Mouse (Mus musculus): Measurements from ENCODE around the gene Syt3. TPM values are rescaled to one million over a fixed set of nuclear protein-coding genes. Genes with fewer than 3 reads are reported as not detected.

The Syt3 gene
- 3.1 and 3.6 TPM in 2 replicates for polyA plus RNA-seq (2015; fragmentation: Nextera tagmentation; extraction: Ambion mirVana)

DNA sequence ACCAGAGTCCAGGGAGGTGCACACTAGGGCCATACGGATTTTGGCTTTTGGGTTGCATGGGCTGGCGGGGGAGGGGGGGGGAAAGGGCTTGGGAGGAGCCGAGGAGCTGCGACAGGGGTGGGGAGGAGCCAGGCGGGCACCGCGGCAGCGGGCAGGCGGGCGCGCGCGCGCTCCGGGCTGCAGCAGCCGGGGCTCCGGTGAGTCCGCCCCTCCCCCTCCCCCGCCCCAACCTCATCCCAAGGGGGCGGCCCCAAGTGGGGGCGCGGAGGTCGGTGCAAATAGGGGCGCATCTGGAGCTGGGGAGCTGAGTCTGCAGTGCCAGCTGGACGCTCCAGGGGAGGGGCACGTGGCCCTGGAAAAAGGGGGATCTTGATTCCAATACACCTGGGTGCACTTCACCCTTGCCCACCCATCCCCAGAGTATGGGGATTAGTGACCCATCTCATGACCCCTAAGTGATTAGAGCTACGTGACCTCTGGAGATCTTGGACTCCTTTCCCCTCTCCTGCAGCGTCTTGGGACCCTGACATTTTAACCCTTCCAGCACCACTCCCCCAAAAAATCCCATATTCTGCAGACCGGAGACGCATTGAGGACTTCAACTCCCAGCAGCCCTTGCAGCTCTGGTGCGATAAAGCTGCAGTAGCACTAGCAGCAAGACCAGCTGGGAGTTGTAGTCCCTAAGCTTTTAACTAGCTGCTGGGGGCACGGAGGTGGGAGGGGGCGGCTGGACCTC lies at the start of gene Syt3:
TSS of gene Syt3 (plus strand) at position 123 of the 736 bp plus-strand sequence.

DNA sequence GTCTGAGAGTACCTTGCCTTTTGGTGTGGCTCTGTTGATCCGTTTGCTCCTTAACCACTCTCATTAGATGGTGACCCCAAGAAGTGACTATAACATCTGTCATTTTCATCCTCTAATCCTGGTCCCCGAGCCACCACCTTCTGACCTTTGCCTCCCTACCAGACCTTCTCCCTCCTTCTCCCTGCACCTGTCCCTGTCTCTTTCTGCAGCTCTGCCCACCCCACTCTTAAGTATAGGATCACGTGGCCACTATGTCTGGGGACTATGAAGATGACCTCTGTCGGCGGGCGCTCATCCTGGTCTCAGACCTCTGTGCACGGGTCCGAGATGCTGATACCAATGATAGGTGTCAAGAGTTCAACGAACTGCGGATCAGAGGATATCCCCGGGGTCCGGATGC lies 1.8 kb downstream of the Syt3 start, which contains the start of gene 1700008O03Rik:
TSS of gene 1700008O03Rik (minus strand) at position 101 of the 400 bp plus-strand sequence.

DNA sequence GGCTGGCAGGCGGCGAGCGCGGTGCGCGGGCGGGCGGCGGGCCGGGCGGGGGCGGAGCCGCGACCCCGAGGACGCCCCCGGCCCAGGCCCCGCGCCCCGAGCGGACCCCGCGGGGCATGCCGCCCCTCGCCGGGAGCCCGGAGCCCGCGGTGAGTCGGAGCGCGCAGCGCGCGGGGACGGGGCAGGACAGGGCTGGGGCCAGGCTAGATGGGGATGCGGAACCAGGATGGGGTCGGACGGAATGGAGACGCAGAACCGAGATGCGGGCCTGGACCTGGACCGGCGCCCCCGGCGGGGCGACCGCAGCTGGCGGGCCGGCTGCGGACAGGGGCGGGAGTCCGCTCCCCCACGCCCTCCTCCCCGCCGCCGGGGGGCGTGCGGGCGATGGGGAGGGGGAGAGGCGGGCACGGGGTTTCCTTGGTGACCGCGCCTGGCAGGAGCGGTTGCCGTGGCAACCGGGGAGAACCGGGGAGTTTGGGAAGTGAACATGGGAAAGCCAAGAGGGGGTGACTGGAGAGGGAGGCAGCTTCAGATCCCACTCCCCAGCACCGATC lies 45.1 kb downstream of the Syt3 start, which contains the start of gene Lrrc4b:
TSS of gene Lrrc4b (plus strand) at position 51 of the 554 bp plus-strand sequence.

Other genes starting within 250 kb of the Syt3 start
- not detected in 2 replicates for gene Klk1b16, start 247.3 kb upstream of the Syt3 start, polyA plus RNA-seq (2015; fragmentation: Nextera tagmentation; extraction: Ambion mirVana)
- not detected in 2 replicates for gene Klk1b24, start 195.9 kb upstream of the Syt3 start, polyA plus RNA-seq (2015; fragmentation: Nextera tagmentation; extraction: Ambion mirVana)
- not detected in 2 replicates for gene Klk1b3, start 185.9 kb upstream of the Syt3 start, polyA plus RNA-seq (2015; fragmentation: Nextera tagmentation; extraction: Ambion mirVana)
- gene Klk1b4, start 176.7 kb upstream of the Syt3 start, polyA plus RNA-seq (2015; fragmentation: Nextera tagmentation; extraction: Ambion mirVana), result not detected in 2 replicates
- not detected in 2 replicates for gene Klk1b5, start 168.2 kb upstream of the Syt3 start, polyA plus RNA-seq (2015; fragmentation: Nextera tagmentation; extraction: Ambion mirVana)
- gene Klk1, start 158.7 kb upstream of the Syt3 start, polyA plus RNA-seq (2015; fragmentation: Nextera tagmentation; extraction: Ambion mirVana), result 0.37 and 1.4 TPM in 2 replicates
- gene Gm36864, start 147.9 kb upstream of the Syt3 start, polyA plus RNA-seq (2015; fragmentation: Nextera tagmentation; extraction: Ambion mirVana), result 0.17 TPM in 1 of 2 replicates, not detected in the other
- gene 1700028J19Rik, start 137.4 kb upstream of the Syt3 start, polyA plus RNA-seq (2015; fragmentation: Nextera tagmentation; extraction: Ambion mirVana), result 0.58 and 2.0 TPM in 2 replicates
- 76.2 and 139 TPM in 2 replicates for gene 2410002F23Rik, start 137.4 kb upstream of the Syt3 start, polyA plus RNA-seq (2015; fragmentation: Nextera tagmentation; extraction: Ambion mirVana)
- gene Acp4, start 126.7 kb upstream of the Syt3 start, polyA plus RNA-seq (2015; fragmentation: Nextera tagmentation; extraction: Ambion mirVana), result not detected in 2 replicates
- not detected in 2 replicates for gene Gm15517, start 122.7 kb upstream of the Syt3 start, polyA plus RNA-seq (2015; fragmentation: Nextera tagmentation; extraction: Ambion mirVana)
- 9.6 and 11.3 TPM in 2 replicates for gene Clec11a, start 77.2 kb upstream of the Syt3 start, polyA plus RNA-seq (2015; fragmentation: Nextera tagmentation; extraction: Ambion mirVana)
- 2.0 and 2.9 TPM in 2 replicates for gene Shank1, start 73.8 kb upstream of the Syt3 start, polyA plus RNA-seq (2015; fragmentation: Nextera tagmentation; extraction: Ambion mirVana)
- 1.2 and 2.0 TPM in 2 replicates for gene 1700008O03Rik, start 1.7 kb downstream of the Syt3 start, polyA plus RNA-seq (2015; fragmentation: Nextera tagmentation; extraction: Ambion mirVana)
- 1.3 and 3.1 TPM in 2 replicates for gene Lrrc4b, start 44.9 kb downstream of the Syt3 start, polyA plus RNA-seq (2015; fragmentation: Nextera tagmentation; extraction: Ambion mirVana)
- gene Aspdh, start 81.3 kb downstream of the Syt3 start, polyA plus RNA-seq (2015; fragmentation: Nextera tagmentation; extraction: Ambion mirVana), result 1.4 and 2.2 TPM in 2 replicates
- gene Josd2, start 83.9 kb downstream of the Syt3 start, polyA plus RNA-seq (2015; fragmentation: Nextera tagmentation; extraction: Ambion mirVana), result 53.4 and 55.2 TPM in 2 replicates
- 102 and 104 TPM in 2 replicates for gene Emc10, start 112.4 kb downstream of the Syt3 start, polyA plus RNA-seq (2015; fragmentation: Nextera tagmentation; extraction: Ambion mirVana)
- 17.2 and 25.9 TPM in 2 replicates for gene Fam71e1, start 112.5 kb downstream of the Syt3 start, polyA plus RNA-seq (2015; fragmentation: Nextera tagmentation; extraction: Ambion mirVana)
- gene Mybpc2, start 140.6 kb downstream of the Syt3 start, polyA plus RNA-seq (2015; fragmentation: Nextera tagmentation; extraction: Ambion mirVana), result 0.41 and 0.92 TPM in 2 replicates
- 0.50 and 0.86 TPM in 2 replicates for gene Spib, start 148.0 kb downstream of the Syt3 start, polyA plus RNA-seq (2015; fragmentation: Nextera tagmentation; extraction: Ambion mirVana)
- 19.6 and 23.4 TPM in 2 replicates for gene Pold1, start 164.7 kb downstream of the Syt3 start, polyA plus RNA-seq (2015; fragmentation: Nextera tagmentation; extraction: Ambion mirVana)
- 63.2 and 98.6 TPM in 2 replicates for gene Nr1h2, start 169.8 kb downstream of the Syt3 start, polyA plus RNA-seq (2015; fragmentation: Nextera tagmentation; extraction: Ambion mirVana)
- 3.6 and 4.3 TPM in 2 replicates for gene Napsa, start 188.3 kb downstream of the Syt3 start, polyA plus RNA-seq (2015; fragmentation: Nextera tagmentation; extraction: Ambion mirVana)
- 0.63 and 2.0 TPM in 2 replicates for gene Kcnc3, start 206.6 kb downstream of the Syt3 start, polyA plus RNA-seq (2015; fragmentation: Nextera tagmentation; extraction: Ambion mirVana)